Mouse (Mus musculus) lung, postnatal 0 days (tissue): Measurements from ENCODE around the gene H2bfm.

Experiments
- CTCF ChIP-seq: IDR thresholded peaks from 2 replicates; pipeline ENCODE4 v1.5.1; 2016; ENCODE audit warnings: antibody characterized with exemption, mild to moderate bottlenecking
- EP300 ChIP-seq: IDR thresholded peaks from 2 replicates; pipeline ENCODE4 v1.6.1; 2016; ENCODE audit warnings: antibody characterized with exemption, mild to moderate bottlenecking, control low read depth

DNA sequence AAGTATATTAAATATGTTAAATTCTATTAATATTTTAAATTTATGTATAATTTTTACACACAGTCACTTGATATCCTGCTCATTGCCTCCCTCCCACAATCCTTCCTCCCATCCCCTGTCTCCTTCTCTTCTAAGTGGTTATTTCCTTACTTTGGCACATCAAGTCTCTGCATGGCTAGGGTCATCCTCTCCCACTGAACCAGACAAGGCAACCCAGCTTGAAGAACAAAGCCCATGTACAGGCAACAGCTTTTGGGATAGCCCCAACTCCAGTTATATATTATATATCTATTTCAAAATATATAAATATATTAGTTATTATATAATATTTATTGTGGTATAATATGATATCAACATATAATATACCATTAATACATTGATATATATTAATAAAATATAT is 1.3 kb upstream of the H2bfm start:
- TF ChIP-seq CTCF: no peak
- TF ChIP-seq EP300: no peak
